Mouse (Mus musculus) left cerebral cortex, adult 18-20 months (tissue): ENCODE results near the gene Car12. TPM values are rescaled to one million over a fixed set of nuclear protein-coding genes. Genes with fewer than 3 reads are reported as not detected.
A peak's percentile ranks its signal among the peaks of the same experiment; 100 is the strongest.
"Not testable (repeated sequence)": the region's sequence is repeated elsewhere in the genome, so short reads cannot be mapped to it uniquely, and the experiment has no call there.

ENCODE experiments used
- DNase-seq, 2 experiments: peaks; one replicate each; pipeline ENCODE4 v3.0.0; 2021 to 2022; ENCODE audit warnings: low spot score in 2 of 2, mixed read lengths in 1 of 2
- total RNA-seq, 2 experiments: library from RNA; stranded (reverse); gene quantifications; 2 replicates each; pipeline ENCODE4 v1.2.3; 2021

Car12 gene
- total RNA-seq, 2 experiments from 2014 or later = 15.5 to 20.4 TPM

- DNase-seq = no peak
Measured at GRCm38 (mm10) chr9:66760991-66761390, 47.5 kb downstream of the Car12 start.

GRCm38 (mm10) chr9:66768721-66769120 is 55.2 kb downstream of the Car12 start:
- DNase-seq = no peak

GRCm38 (mm10) chr9:66769275-66769674 is 55.8 kb downstream of the Car12 start:
- no peak for DNase-seq

GRCm38 (mm10) chr9:66770701-66771100 is 57.2 kb downstream of the Car12 start:
- no peak for DNase-seq

GRCm38 (mm10) chr9:66784552-66784951 is 71.1 kb downstream of the Car12 start:
- not testable (repeated sequence) for DNase-seq

GRCm38 (mm10) chr9:66787821-66788220 is 74.3 kb downstream of the Car12 start:
- DNase-seq = peak in 1 of 2 experiments; percentile 13

- no peak for DNase-seq
Measured at GRCm38 (mm10) chr9:66794629-66795463, 81.4 kb downstream of the Car12 start.

- DNase-seq = peak; percentile 91 to 96
Measured at GRCm38 (mm10) chr9:66795464-66796324, 82.2 kb downstream of the Car12 start, which contains the start of gene Aph1b. Gene Aph1b, minus strand, starts transcription at chr9:66795490.

- DNase-seq = no peak
Measured at GRCm38 (mm10) chr9:66796739-66797138, 83.3 kb downstream of the Car12 start, which contains the start of gene Gm10647. Gene Gm10647, plus strand, starts transcription at chr9:66797039.

- DNase-seq = no peak
Measured at GRCm38 (mm10) chr9:66801947-66802346, 88.5 kb downstream of the Car12 start.

- not testable (repeated sequence) for DNase-seq
Measured at GRCm38 (mm10) chr9:66805951-66806350, 92.5 kb downstream of the Car12 start.

GRCm38 (mm10) chr9:66813392-66813791 is 99.9 kb downstream of the Car12 start:
- no peak for DNase-seq

Other genes with a start within 250 kb of the Car12 start
- under 1 TPM; 0.23 to 0.52 TPM for gene Fbxl22, start 199.1 kb upstream of the Car12 start, total RNA-seq
- gene Usp3, start 120.5 kb upstream of the Car12 start, total RNA-seq = 10 to 100 TPM; 38.3 to 38.5 TPM
- gene Aph1b, start 81.8 kb downstream of the Car12 start, total RNA-seq = 10 to 100 TPM; 22.9 to 23.4 TPM
- under 1 TPM; 0.42 to 0.46 TPM for gene Gm10647, start 83.4 kb downstream of the Car12 start, total RNA-seq
- gene Aph1c, start 121.0 kb downstream of the Car12 start, total RNA-seq = 1 to 10 TPM; 6.2 to 7.9 TPM
- 10 to 100 TPM; 34.6 to 38.7 TPM for gene Rab8b, start 206.0 kb downstream of the Car12 start, total RNA-seq
- gene Rps27l, start 232.4 kb downstream of the Car12 start, total RNA-seq = 10 to 100 TPM; 34.6 to 37.2 TPM